Mouse (Mus musculus): ENCODE results near the gene Rps29. TPM values are rescaled to one million over a fixed set of nuclear protein-coding genes. Genes with fewer than 3 reads are reported as not detected.

Rps29 gene
- total RNA-seq, 2 experiments from 2014 or later, result 1,738 to 1,783 TPM

DNA sequence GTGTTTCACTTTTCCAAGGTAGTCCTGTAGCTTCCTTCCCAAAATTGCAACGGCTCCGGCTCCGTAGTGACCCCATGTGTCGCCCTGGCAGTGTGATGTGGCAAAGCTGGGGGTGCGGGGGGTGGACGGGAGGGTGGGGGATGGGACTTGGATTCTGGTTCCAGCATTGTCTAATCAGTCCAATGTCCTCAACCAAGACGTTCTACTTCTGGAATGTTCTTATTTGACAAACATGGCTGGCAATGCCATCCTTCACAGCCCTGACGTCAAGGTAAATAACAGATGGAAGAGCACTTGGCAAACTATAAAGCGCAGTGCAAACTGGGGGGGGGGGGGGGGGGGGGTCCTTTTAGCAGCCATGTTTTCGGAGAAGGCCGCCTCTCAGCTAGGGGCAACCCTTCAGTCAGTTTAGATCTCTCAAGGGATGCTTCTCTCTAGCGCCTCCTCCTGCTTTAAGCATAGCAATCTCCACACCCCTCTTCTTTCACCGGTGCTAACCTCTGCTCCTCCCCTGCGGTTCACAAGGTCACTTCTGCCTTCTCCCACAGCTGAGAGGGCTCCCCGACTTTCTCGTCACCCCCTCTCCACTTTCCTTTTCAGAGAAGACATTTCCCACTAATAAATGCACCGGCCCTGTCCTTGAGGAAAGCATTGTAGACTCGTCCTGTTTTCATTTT, 29.2 kb downstream of the Rps29 start:
- no peak for DNase-seq

DNA sequence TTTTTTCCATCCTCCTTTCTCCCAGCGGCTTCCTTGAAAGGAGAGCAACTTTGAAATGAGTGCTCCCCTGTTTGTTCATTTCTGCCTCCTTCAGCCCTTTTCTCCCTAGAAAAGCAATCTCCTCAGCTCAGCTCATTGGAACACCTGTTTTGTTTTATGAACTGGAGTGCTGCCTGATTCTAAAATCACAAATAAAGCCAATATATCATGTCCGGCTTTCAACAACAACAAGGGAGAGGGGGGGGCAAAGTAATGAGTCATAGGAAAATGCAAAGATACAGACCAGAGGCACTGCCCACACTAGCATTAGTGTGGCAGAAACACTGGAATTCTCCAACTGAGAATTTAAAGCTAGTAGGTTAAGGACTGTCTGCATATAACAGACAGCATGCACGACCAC, 31.4 kb downstream of the Rps29 start:
- no peak for DNase-seq

DNA sequence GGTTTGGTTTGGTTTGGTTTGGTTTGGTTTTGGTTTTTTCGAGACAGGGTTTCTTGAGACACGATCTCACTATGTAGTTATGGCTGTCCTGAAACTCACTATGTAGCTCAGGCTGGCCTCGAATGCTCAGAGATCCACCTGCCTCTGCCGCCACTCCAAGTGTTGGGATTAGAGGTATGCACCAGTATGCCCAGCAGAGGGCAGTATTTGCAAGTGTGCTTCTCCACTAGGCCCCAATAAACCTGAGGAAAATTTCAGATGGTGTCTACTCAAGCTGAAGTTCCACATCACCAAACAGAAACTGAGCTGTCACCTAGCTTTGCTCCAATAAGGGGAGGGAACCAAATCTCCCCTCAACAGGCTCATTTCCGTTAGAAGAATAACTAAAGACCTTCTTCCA, 31.8 kb downstream of the Rps29 start:
- no peak for DNase-seq

DNA sequence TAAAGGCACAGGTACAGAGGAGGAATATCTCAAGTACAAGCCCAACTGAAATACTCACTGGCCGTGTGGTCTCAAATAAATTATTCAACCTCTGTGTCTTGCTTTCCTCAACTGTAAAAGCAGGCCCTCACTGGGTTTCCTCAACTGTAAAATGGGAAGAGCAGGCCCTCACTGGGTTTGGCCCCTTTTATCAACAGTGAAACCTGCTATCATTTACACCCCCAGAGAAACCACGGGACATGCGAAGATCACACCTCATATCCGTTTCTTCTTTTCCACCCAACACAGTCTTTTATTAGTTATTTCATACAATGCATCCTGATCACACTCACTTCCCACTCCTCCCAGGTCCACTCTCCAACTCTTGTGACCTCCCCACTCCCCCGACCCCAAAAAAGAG, 33.9 kb downstream of the Rps29 start:
- no peak for DNase-seq

DNA sequence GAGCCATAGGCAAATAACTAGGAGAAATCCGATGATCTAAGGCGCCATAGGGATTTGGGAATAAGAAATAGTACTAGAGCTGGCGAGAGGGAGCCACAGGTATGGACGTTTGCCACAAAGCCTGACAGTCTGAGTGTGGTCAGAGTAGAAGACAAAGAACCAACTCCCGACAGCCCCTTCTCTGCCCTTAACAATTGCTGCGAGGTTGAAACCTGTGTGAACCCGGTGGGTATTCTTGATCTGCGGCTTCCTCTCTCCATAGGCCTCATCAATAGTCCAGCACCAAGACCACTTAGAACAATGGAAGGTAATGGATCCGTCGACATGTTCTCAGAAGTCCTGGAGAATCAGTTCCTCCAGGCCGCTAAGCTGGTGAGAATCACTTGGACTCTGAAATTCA, 36.2 kb downstream of the Rps29 start:
- DNase-seq, result no peak

DNA sequence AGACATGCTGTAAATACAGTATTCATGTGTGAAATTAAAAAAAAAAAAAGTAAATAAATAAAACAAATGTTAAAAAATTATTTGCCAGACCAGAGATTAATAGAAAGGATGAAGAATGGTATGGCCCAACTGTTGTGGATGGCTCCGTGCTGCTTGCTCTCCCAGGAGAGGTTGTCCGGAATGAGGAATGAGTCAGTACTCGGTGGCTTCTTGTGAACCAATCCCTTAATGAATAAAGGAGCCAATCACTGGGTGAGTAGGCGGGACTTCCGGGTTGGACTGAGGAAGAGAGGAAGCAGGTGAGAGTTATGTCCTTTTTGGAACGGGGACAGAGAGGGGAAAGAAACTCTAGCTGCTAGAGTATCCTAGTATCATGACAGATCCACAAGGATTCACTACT, 39.1 kb downstream of the Rps29 start:
- no peak for DNase-seq

Small RNA genes within 50 kb of the gene (microRNA-seq; reads per million reads assigned to microRNA genes)
- gene Gm47287, result 0 reads per million in 2 experiments
- 1.0 to 3.5 reads per million in 2 experiments for gene Gm47295

Other genes with a start within 250 kb of the Rps29 start
- 1 to 10 TPM; 4.1 to 5.2 TPM for gene Lrr1, start 9.6 kb upstream of the Rps29 start, total RNA-seq (2021)
- 100 to 1,000 TPM; 310 to 323 TPM for gene Rpl36al, start 24.9 kb upstream of the Rps29 start, total RNA-seq (2021)
- 10 to 100 TPM; 34.3 to 35.1 TPM for gene Mgat2, start 25.0 kb upstream of the Rps29 start, total RNA-seq (2021)
- gene Gm49383, start 37.9 kb upstream of the Rps29 start, total RNA-seq (2021), result 10 to 100 TPM in 1 of 2 experiments, 1 to 10 TPM in 1; 8.1 to 10.4 TPM
- 1 to 10 TPM; 1.9 to 2.4 TPM for gene Dnaaf2, start 39.2 kb upstream of the Rps29 start, total RNA-seq (2021)
- gene Gm49384, start 45.1 kb upstream of the Rps29 start, total RNA-seq (2021), result 1 to 10 TPM; 8.4 to 10.0 TPM
- 10 to 100 TPM in 1 of 2 experiments, 1 to 10 TPM in 1; 9.4 to 10.0 TPM for gene Pole2, start 69.0 kb upstream of the Rps29 start, total RNA-seq (2021)
- gene Klhdc1, start 82.0 kb upstream of the Rps29 start, total RNA-seq (2021), result 10 to 100 TPM; 10.8 to 11.3 TPM
- 100 to 1,000 TPM in 1 of 2 experiments, 10 to 100 TPM in 1; 99.3 to 107 TPM for gene Klhdc2, start 137.5 kb upstream of the Rps29 start, total RNA-seq (2021)
- 10 to 100 TPM; 31.9 to 33.2 TPM for gene Nemf, start 198.0 kb upstream of the Rps29 start, total RNA-seq (2021)
- 100 to 1,000 TPM; 103 to 104 TPM for gene Arf6, start 213.0 kb upstream of the Rps29 start, total RNA-seq (2021)
- gene Gm9887, start 213.3 kb upstream of the Rps29 start, total RNA-seq (2021), result under 1 TPM; 0.48 to 0.77 TPM